Mouse (Mus musculus) ES-Bruce4 (cell line): ENCODE measurements at regions not wholly inside any gene's neighbourhood (a gene's known extent, or its start where the extent isn't known, plus 50 kb on each side); places are given as distances from the start of the nearest gene placed in this dataset.

Source experiments
- EP300 ChIP-seq: IDR thresholded peaks from 2 replicates; pipeline ENCODE4 v1.6.1; 2011; ENCODE audit warnings: low read depth, low read length; ENCODE audit not compliant: insufficient read depth
- POLR2A ChIP-seq: IDR thresholded peaks from one replicate; pipeline ENCODE4 v1.8.1; 2011; ENCODE audit warnings: low read length; ENCODE audit not compliant: insufficient read depth

GRCm38 (mm10) chr15:42364979-42365378 is 2230.8 kb downstream of the 9330182O14Rik start:
- TF ChIP-seq EP300 (no peak), POLR2A (no peak)
